Mouse (Mus musculus) G1E (cell line): Measurements from ENCODE around the gene Xcr1.

Experiments
- CTCF ChIP-seq: IDR thresholded peaks from 2 replicates; pipeline ENCODE4 v1.5.1; 2012; ENCODE audit warnings: low read depth, low read length, inconsistent platforms, mixed read lengths
- GATA1 ChIP-seq: IDR thresholded peaks from 2 replicates; pipeline ENCODE4 v1.6.1; 2012; ENCODE audit warnings: borderline replicate concordance, low read length, inconsistent platforms, mixed read lengths
- GATA2 ChIP-seq: IDR thresholded peaks from 2 replicates; pipeline ENCODE4 v1.6.1; 2012; ENCODE audit warnings: low read depth, low read length, inconsistent platforms, borderline replicate concordance
- POLR2AphosphoS5 ChIP-seq: IDR thresholded peaks from 2 replicates; pipeline ENCODE4 v1.6.1; 2012; ENCODE audit warnings: low read depth, low read length, inconsistent platforms; ENCODE audit not compliant: insufficient replicate concordance
- TAL1 ChIP-seq: conservative IDR thresholded peaks from 2 replicates; pipeline ENCODE4 v1.6.1; 2012; ENCODE audit warnings: low read depth, low read length, inconsistent platforms, mixed read lengths

DNA sequence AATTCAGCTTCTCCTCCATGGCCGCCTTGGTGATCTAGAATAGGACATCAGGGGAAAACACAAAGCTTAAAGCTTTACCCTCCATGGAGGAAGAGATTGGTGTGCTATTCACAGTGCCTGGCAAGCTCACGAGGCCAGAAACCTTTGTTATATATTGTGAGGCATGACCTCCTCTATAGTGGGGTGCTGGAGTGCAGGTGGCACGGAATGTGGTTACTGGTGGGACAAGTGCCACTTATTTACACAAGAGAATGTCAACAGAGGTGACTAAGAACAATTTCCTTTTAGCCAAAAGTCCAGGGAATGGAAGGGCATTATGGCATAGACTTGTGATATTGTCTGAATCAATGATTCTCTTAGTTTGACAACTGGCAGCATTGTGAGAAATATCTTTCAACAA is 35.2 kb downstream of the Xcr1 start:
- TF ChIP-seq CTCF = no peak
- no peak for TF ChIP-seq GATA1
- TF ChIP-seq POLR2AphosphoS5 = no peak
- no peak for TF ChIP-seq TAL1
- TF ChIP-seq GATA2 = no peak
